Mouse (Mus musculus): ENCODE data around the gene Cxcl13. TPM values are rescaled to one million over a fixed set of nuclear protein-coding genes. Genes with fewer than 3 reads are reported as not detected.
A peak's percentile ranks its signal among the peaks of the same experiment; 100 is the strongest.

The Cxcl13 gene
- polyA plus RNA-seq, 1 experiment from 2014 or later, result not detected

- Histone ChIP-seq H3K27me3 (replicated peaks; ENCODE audit: control insufficient read depth, insufficient read depth, low read length) (no peaks in the 10 kb centered on the region), H3K4me2 (ENCODE audit: low read length) (no peak overlapping the region), H3K9ac (ENCODE audit: low read length) (no peak overlapping the region), H3K9me3 (replicated peaks; ENCODE audit: control insufficient read depth, low read length) (no peaks in the 10 kb centered on the region), H3K4me1 (ENCODE audit: control insufficient read depth, insufficient read depth, low read length) (no peaks in the 10 kb centered on the region), H3K36me3 (ENCODE audit: control insufficient read depth, insufficient read depth, low read length) (no peaks in the 10 kb centered on the region), H3K4me3 (ENCODE audit: low read depth, low read length) (no peak overlapping the region), H3K27ac (ENCODE audit: low read depth, low read length) (no peak overlapping the region)
- DNase-seq (ENCODE audit: low spot score) (no peak), ATAC-seq (no peak)
- 84% methylated on average over 11 of the region's 11 CpGs for WGBS
Measured at GRCm38 (mm10) chr5:95938044-95938625, 18.6 kb upstream of the Cxcl13 start.

- Histone ChIP-seq H3K9me3 (replicated peaks; ENCODE audit: control insufficient read depth, low read length) (no peaks in the 10 kb centered on the region), H3K36me3 (ENCODE audit: control insufficient read depth, insufficient read depth, low read length) (no peaks in the 10 kb centered on the region), H3K4me3 (ENCODE audit: low read depth, low read length) (no peak overlapping the region), H3K27ac (ENCODE audit: low read depth, low read length) (no peak overlapping the region), H3K9ac (ENCODE audit: low read length) (no peak overlapping the region), H3K4me2 (ENCODE audit: low read length) (no peak overlapping the region), H3K27me3 (replicated peaks; ENCODE audit: control insufficient read depth, insufficient read depth, low read length) (no peaks in the 10 kb centered on the region), H3K4me1 (ENCODE audit: control insufficient read depth, insufficient read depth, low read length) (no peaks in the 10 kb centered on the region)
- 68% methylated on average over 4 of the region's 4 CpGs for WGBS
- ATAC-seq (no peak), DNase-seq (ENCODE audit: low spot score) (no peak)
Measured at GRCm38 (mm10) chr5:95940682-95941221, 16.0 kb upstream of the Cxcl13 start.

GRCm38 (mm10) chr5:95941562-95941961 is 15.2 kb upstream of the Cxcl13 start:
- 85% methylated on average over 7 of the region's 7 CpGs for WGBS
- Histone ChIP-seq H3K4me1 (ENCODE audit: control insufficient read depth, insufficient read depth, low read length) (no peaks in the 10 kb centered on the region), H3K9me3 (replicated peaks; ENCODE audit: control insufficient read depth, low read length) (no peaks in the 10 kb centered on the region), H3K4me2 (ENCODE audit: low read length) (no peak overlapping the region), H3K36me3 (ENCODE audit: control insufficient read depth, insufficient read depth, low read length) (no peaks in the 10 kb centered on the region), H3K9ac (ENCODE audit: low read length) (no peak overlapping the region), H3K27ac (ENCODE audit: low read depth, low read length) (no peak overlapping the region), H3K4me3 (ENCODE audit: low read depth, low read length) (no peak overlapping the region), H3K27me3 (replicated peaks; ENCODE audit: control insufficient read depth, insufficient read depth, low read length) (no peaks in the 10 kb centered on the region)
- ATAC-seq (no peak), DNase-seq (ENCODE audit: low spot score) (no peak)

- Histone ChIP-seq H3K4me3 (ENCODE audit: low read depth, low read length) (no peak overlapping the region), H3K36me3 (ENCODE audit: control insufficient read depth, insufficient read depth, low read length) (no peaks in the 10 kb centered on the region), H3K27ac (ENCODE audit: low read depth, low read length) (no peak overlapping the region), H3K9me3 (replicated peaks; ENCODE audit: control insufficient read depth, low read length) (no peaks in the 10 kb centered on the region), H3K4me1 (ENCODE audit: control insufficient read depth, insufficient read depth, low read length) (no peaks in the 10 kb centered on the region), H3K27me3 (replicated peaks; ENCODE audit: control insufficient read depth, insufficient read depth, low read length) (no peaks in the 10 kb centered on the region), H3K9ac (ENCODE audit: low read length) (no peak overlapping the region), H3K4me2 (ENCODE audit: low read length) (no peak overlapping the region)
- 66% methylated on average over 3 of the region's 3 CpGs for WGBS
- ATAC-seq, result no peak
- no peak for DNase-seq (ENCODE audit: low spot score)
Measured at GRCm38 (mm10) chr5:95945120-95945519, 11.6 kb upstream of the Cxcl13 start.

GRCm38 (mm10) chr5:95946344-95946743 is 10.4 kb upstream of the Cxcl13 start:
- H3K27me3 ChIP-seq (replicated peaks; ENCODE audit: control insufficient read depth, insufficient read depth, low read length), result no peaks in the 10 kb centered on the region
- ATAC-seq, result no peak
- H3K27ac ChIP-seq (ENCODE audit: low read depth, low read length), result no peak overlapping the region
- H3K4me1 ChIP-seq (ENCODE audit: control insufficient read depth, insufficient read depth, low read length), result no peaks in the 10 kb centered on the region
- DNase-seq (ENCODE audit: low spot score), result no peak
- H3K36me3 ChIP-seq (ENCODE audit: control insufficient read depth, insufficient read depth, low read length), result no peaks in the 10 kb centered on the region
- 68% methylated on average over 2 of the region's 2 CpGs for WGBS
- H3K9ac ChIP-seq (ENCODE audit: low read length), result no peak overlapping the region
- H3K9me3 ChIP-seq (replicated peaks; ENCODE audit: control insufficient read depth, low read length), result no peaks in the 10 kb centered on the region
- no peak overlapping the region for H3K4me2 ChIP-seq (ENCODE audit: low read length)
- H3K4me3 ChIP-seq (ENCODE audit: low read depth, low read length), result no peak overlapping the region

GRCm38 (mm10) chr5:95948641-95949040 is 8.1 kb upstream of the Cxcl13 start:
- Histone ChIP-seq H3K9me3 (replicated peaks; ENCODE audit: control insufficient read depth, low read length) (no peaks in the 10 kb centered on the region), H3K36me3 (ENCODE audit: control insufficient read depth, insufficient read depth, low read length) (no peaks in the 10 kb centered on the region), H3K4me2 (ENCODE audit: low read length) (no peak overlapping the region), H3K27me3 (replicated peaks; ENCODE audit: control insufficient read depth, insufficient read depth, low read length) (no peaks in the 10 kb centered on the region), H3K27ac (ENCODE audit: low read depth, low read length) (no peak overlapping the region), H3K4me3 (ENCODE audit: low read depth, low read length) (no peak overlapping the region), H3K9ac (ENCODE audit: low read length) (no peak overlapping the region), H3K4me1 (ENCODE audit: control insufficient read depth, insufficient read depth, low read length) (no peaks in the 10 kb centered on the region)
- WGBS, result 73% methylated on average over 3 of the region's 3 CpGs
- ATAC-seq (no peak), DNase-seq (ENCODE audit: low spot score) (no peak)

GRCm38 (mm10) chr5:95949946-95950701 is 6.6 kb upstream of the Cxcl13 start:
- H3K27me3 ChIP-seq (replicated peaks; ENCODE audit: control insufficient read depth, insufficient read depth, low read length), result no peaks in the 10 kb centered on the region
- no peak overlapping the region for H3K4me3 ChIP-seq (ENCODE audit: low read depth, low read length)
- H3K4me2 ChIP-seq (ENCODE audit: low read length), result no peak overlapping the region
- H3K9me3 ChIP-seq (replicated peaks; ENCODE audit: control insufficient read depth, low read length), result no peaks in the 10 kb centered on the region
- H3K9ac ChIP-seq (ENCODE audit: low read length), result no peak overlapping the region
- 54% methylated on average over 19 of the region's 19 CpGs for WGBS
- no peaks in the 10 kb centered on the region for H3K4me1 ChIP-seq (ENCODE audit: control insufficient read depth, insufficient read depth, low read length)
- no peaks in the 10 kb centered on the region for H3K36me3 ChIP-seq (ENCODE audit: control insufficient read depth, insufficient read depth, low read length)
- DNase-seq (ENCODE audit: low spot score) (peak; percentile 67), ATAC-seq (no peak)
- H3K27ac ChIP-seq (ENCODE audit: low read depth, low read length), result no peak overlapping the region

- no peak overlapping the region for H3K4me2 ChIP-seq (ENCODE audit: low read length)
- no peak overlapping the region for H3K27ac ChIP-seq (ENCODE audit: low read depth, low read length)
- WGBS, result 74% methylated on average over 2 of the region's 2 CpGs
- H3K27me3 ChIP-seq (replicated peaks; ENCODE audit: control insufficient read depth, insufficient read depth, low read length), result no peaks in the 10 kb centered on the region
- no peak for DNase-seq (ENCODE audit: low spot score)
- H3K36me3 ChIP-seq (ENCODE audit: control insufficient read depth, insufficient read depth, low read length), result no peaks in the 10 kb centered on the region
- no peak for ATAC-seq
- H3K4me3 ChIP-seq (ENCODE audit: low read depth, low read length), result no peak overlapping the region
- no peak overlapping the region for H3K9ac ChIP-seq (ENCODE audit: low read length)
- H3K4me1 ChIP-seq (ENCODE audit: control insufficient read depth, insufficient read depth, low read length), result no peaks in the 10 kb centered on the region
- no peaks in the 10 kb centered on the region for H3K9me3 ChIP-seq (replicated peaks; ENCODE audit: control insufficient read depth, low read length)
Measured at GRCm38 (mm10) chr5:95964940-95965339, 8.2 kb downstream of the Cxcl13 start.

- Histone ChIP-seq H3K27me3 (replicated peaks; ENCODE audit: control insufficient read depth, insufficient read depth, low read length) (no peaks in the 10 kb centered on the region), H3K4me1 (ENCODE audit: control insufficient read depth, insufficient read depth, low read length) (no peaks in the 10 kb centered on the region), H3K36me3 (ENCODE audit: control insufficient read depth, insufficient read depth, low read length) (no peaks in the 10 kb centered on the region), H3K4me3 (ENCODE audit: low read depth, low read length) (no peak overlapping the region), H3K9ac (ENCODE audit: low read length) (no peak overlapping the region), H3K27ac (ENCODE audit: low read depth, low read length) (no peak overlapping the region), H3K9me3 (replicated peaks; ENCODE audit: control insufficient read depth, low read length) (no peaks in the 10 kb centered on the region), H3K4me2 (ENCODE audit: low read length) (no peak overlapping the region)
- DNase-seq (ENCODE audit: low spot score), result no peak
- 70% methylated on average over 2 of the region's 2 CpGs for WGBS
- no peak for ATAC-seq
Measured at GRCm38 (mm10) chr5:95966621-95967020, 9.9 kb downstream of the Cxcl13 start.
